Mouse (Mus musculus) liver, embryonic 12.5 days (tissue): Measurements from ENCODE around the gene Fgf14. TPM values are rescaled to one million over a fixed set of nuclear protein-coding genes. Genes with fewer than 3 reads are reported as not detected.

Experiments
- ATAC-seq: fragments of 200-750 bp; cut with Nextera tagmentation; 2 replicates; pipeline ENCODE4 v1.8.0; 2017; ENCODE audit warnings: moderate number of reproducible peaks, mild to moderate bottlenecking, moderate library complexity
- H3K27ac ChIP-seq: fragments of 300-500 bp; sonication (generic); 2 replicates; pipeline ENCODE4 v1.5.1; 2016; ENCODE audit warnings: mild to moderate bottlenecking
- H3K27me3 ChIP-seq: fragments of 300-500 bp; sonication (generic); replicated peaks from 2 replicates; pipeline ENCODE4 v1.6.1; 2016; ENCODE audit warnings: mild to moderate bottlenecking, moderate library complexity
- H3K36me3 ChIP-seq: fragments of 300-500 bp; sonication (generic); 2 replicates; pipeline ENCODE4 v1.6.1; 2016; ENCODE audit warnings: mild to moderate bottlenecking, moderate library complexity
- H3K4me1 ChIP-seq: fragments of 300-500 bp; sonication (generic); 2 replicates; pipeline ENCODE4 v1.6.1; 2016
- H3K4me2 ChIP-seq: fragments of 300-500 bp; sonication (generic); 2 replicates; pipeline ENCODE4 v1.6.1; 2016; ENCODE audit warnings: mild to moderate bottlenecking, moderate library complexity
- H3K4me3 ChIP-seq: fragments of 300-500 bp; sonication (generic); 2 replicates; pipeline ENCODE4 v1.5.1; 2016; ENCODE audit warnings: mild to moderate bottlenecking, moderate library complexity
- H3K9ac ChIP-seq: fragments of 300-500 bp; sonication (generic); 2 replicates; pipeline ENCODE4 v1.6.1; 2016; ENCODE audit warnings: mild to moderate bottlenecking, moderate library complexity
- H3K9me3 ChIP-seq: fragments of 300-500 bp; sonication (generic); replicated peaks from 2 replicates; pipeline ENCODE4 v1.6.1; 2016; ENCODE audit warnings: mild to moderate bottlenecking, moderate library complexity
- WGBS: fragments of 180-500 bp; shearing (Covaris S2); methylation state at CpG from one replicate; pipeline ENCODE4 v1.1.7; 2016; ENCODE audit not compliant: insufficient replicate concordance; 5-methylcytosine and 5-hydroxymethylcytosine counted together
- polyA plus RNA-seq: library from polyadenylated mRNA; unstranded; fragments of >200 nt; fragmentation: Nextera tagmentation; extraction: Ambion mirVana; gene quantifications from 2 replicates; pipeline ENCODE4 v1.2.1, GENCODE M21; 2016

The Fgf14 gene
- polyA plus RNA-seq, 1 experiment from 2014 or later: 0.06 TPM

DNA sequence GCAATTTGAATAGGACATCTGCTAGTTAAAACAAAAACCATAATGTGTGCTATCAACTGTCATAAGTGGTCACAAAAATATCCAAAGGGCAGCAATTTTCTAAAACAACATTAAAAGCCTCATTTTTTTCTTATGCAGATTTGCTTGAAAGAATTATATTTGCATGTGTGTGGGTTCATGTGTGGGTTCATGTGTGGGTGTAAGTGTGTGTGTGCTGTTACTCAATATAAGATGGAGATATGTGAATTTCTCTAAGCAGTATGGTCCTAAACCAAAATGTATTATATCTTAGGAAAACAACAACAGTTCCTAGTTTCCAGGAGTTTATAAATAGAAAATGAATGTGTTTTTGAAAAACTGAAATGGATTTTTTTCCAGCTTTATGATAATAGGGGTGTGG is 413.7 kb downstream of the Fgf14 start:
- Histone ChIP-seq H3K9ac (no peak overlapping the region), H3K4me3 (no peak overlapping the region), H3K27ac (no peak overlapping the region), H3K9me3 (no peaks in the 10 kb centered on the region), H3K4me2 (no peak overlapping the region), H3K27me3 (no peaks in the 10 kb centered on the region), H3K36me3 (no peaks in the 10 kb centered on the region), H3K4me1 (no peaks in the 10 kb centered on the region)
- no peak for ATAC-seq

DNA sequence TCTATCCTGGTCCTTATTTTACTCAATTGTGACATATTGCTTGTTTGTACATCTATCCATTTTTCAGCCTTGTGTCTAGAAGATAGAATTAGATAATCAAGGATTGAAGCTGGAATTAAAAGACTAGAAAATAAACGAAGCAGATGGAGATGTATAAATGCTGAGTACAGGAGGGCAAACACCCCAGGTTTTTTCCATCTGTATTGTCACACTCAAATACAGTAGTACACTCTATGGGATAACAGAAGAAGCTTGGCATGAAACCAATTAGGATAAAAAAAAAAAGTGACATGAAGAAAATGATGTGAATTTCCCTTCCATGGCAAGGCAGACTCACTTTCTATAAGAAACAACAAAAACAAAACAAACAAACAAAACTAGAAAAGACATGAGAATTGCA is 429.4 kb downstream of the Fgf14 start:
- Histone ChIP-seq H3K9ac (no peak overlapping the region), H3K9me3 (no peaks in the 10 kb centered on the region), H3K27ac (no peak overlapping the region), H3K4me1 (no peaks in the 10 kb centered on the region), H3K4me2 (no peak overlapping the region), H3K4me3 (no peak overlapping the region), H3K27me3 (no peaks in the 10 kb centered on the region), H3K36me3 (no peaks in the 10 kb centered on the region)
- no peak for ATAC-seq
- 34% methylated on average over 1 of the region's 1 CpGs for WGBS

DNA sequence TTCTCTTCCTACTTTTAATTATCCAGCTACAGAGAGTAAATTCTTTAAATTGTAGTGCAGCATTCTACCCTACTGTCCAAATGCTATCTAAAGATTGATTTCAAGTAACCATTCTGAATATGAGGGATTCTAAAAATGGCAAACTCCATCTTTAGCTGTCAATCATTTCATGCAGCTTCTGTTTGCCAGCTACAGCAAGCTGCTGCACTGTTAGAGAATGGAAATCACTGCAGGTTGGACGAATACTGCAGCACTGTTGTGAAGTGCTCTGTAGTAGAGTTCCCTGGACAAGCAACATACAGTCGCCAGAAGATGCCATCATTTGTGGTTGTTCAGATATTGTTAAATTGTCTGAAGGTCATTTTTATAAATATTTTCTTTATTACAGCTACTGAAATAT is 453.5 kb downstream of the Fgf14 start:
- Histone ChIP-seq H3K9me3 (no peaks in the 10 kb centered on the region), H3K9ac (no peak overlapping the region), H3K4me3 (no peak overlapping the region), H3K4me2 (no peak overlapping the region), H3K27me3 (no peaks in the 10 kb centered on the region), H3K36me3 (no peaks in the 10 kb centered on the region), H3K4me1 (no peaks in the 10 kb centered on the region), H3K27ac (no peak overlapping the region)
- WGBS: 39% methylated on average over 2 of the region's 2 CpGs
- no peak for ATAC-seq

DNA sequence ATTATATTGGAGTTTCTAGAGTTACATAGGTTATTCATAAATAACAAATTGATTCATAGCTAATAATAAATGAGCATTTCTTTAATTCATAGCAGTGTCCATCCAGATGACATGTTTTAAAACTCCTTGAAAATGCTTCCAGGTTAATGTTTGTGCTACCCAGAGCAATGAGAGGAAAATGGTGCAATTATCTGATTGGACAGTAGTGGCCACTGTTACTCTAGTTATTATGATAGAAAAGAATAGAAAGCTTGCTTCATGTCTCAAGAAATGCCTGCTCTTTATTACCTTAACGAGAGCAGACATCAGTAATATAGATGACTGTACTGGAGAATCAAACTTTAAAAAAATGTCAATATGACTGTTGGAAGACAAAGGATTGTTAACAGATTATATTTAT is 454.5 kb downstream of the Fgf14 start:
- ATAC-seq: no peak
- H3K4me1 ChIP-seq: no peaks in the 10 kb centered on the region
- no peak overlapping the region for H3K4me3 ChIP-seq
- no peak overlapping the region for H3K9ac ChIP-seq
- H3K27ac ChIP-seq: no peak overlapping the region
- no peaks in the 10 kb centered on the region for H3K36me3 ChIP-seq
- H3K4me2 ChIP-seq: no peak overlapping the region
- WGBS: 8% methylated on average over 1 of the region's 1 CpGs
- no peaks in the 10 kb centered on the region for H3K9me3 ChIP-seq
- no peaks in the 10 kb centered on the region for H3K27me3 ChIP-seq

DNA sequence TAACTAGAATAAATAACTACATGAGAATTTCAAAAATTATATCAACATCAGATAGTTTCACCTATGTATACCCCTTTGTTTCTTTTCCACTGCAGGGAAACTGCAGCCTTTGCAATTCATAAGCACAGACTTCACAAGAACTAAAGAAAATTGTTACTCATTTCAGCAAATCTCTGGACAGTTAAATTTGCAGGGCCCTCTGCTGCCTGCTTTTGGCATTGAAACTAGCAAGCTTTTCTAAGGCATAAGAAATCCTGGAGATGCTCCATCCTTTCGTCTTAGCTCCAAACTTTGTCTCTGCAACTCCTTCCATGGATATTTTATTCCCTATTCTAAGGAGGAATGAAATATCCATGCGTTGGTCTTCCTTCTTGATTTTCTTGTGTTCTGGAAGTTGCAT is 455.9 kb downstream of the Fgf14 start:
- ATAC-seq: no peak
- no peaks in the 10 kb centered on the region for H3K36me3 ChIP-seq
- H3K27ac ChIP-seq: no peak overlapping the region
- H3K9ac ChIP-seq: no peak overlapping the region
- no peak overlapping the region for H3K4me2 ChIP-seq
- no peaks in the 10 kb centered on the region for H3K9me3 ChIP-seq
- no peak overlapping the region for H3K4me3 ChIP-seq
- WGBS: 46% methylated on average over 2 of the region's 2 CpGs
- H3K4me1 ChIP-seq: no peaks in the 10 kb centered on the region
- H3K27me3 ChIP-seq: no peaks in the 10 kb centered on the region

DNA sequence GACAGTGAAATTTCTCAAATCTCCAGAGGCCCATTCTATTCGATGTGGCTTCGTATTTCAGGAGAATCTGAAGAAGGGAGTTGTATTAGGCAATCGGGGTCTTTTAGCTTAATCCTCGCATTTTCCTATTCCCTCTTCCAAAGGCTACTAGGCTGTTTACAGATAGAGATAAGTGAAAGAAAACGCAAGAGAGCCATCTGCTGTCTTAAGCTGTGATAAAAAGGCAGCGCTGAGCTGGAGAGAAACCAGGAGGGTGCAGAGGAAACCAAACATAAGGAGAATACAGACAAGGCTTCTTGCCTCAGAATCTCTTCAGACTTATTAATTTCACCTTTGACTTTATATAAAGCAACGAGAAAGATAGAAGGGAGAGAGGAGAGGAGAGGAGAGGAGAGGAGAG is 481.1 kb downstream of the Fgf14 start:
- Histone ChIP-seq H3K4me3 (no peak overlapping the region), H3K36me3 (no peaks in the 10 kb centered on the region), H3K9me3 (no peaks in the 10 kb centered on the region), H3K4me1 (no peaks in the 10 kb centered on the region), H3K27ac (no peak overlapping the region), H3K9ac (no peak overlapping the region), H3K4me2 (no peak overlapping the region), H3K27me3 (peaks cover 29% of the 10 kb centered on the region)
- ATAC-seq: no peak
- WGBS: 22% methylated on average over 7 of the region's 7 CpGs

DNA sequence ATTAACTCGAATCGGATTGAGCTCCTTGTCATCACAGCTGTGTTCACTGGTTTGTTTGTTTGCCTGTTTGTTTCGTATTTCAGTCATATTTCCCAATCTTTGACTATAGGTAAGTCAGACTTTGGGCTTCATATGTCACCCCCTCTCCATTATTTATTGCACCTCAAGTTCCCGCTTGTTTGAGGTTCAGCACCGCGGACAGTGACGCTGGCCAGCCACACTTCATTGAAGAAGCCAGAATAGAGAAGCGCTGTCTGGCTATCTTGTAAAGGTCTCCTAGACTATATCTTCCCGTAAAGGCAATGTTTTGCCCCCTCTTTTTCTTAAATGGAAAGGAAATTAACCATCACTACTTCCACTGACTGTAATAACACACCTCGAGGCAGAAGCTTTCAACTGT is 481.6 kb downstream of the Fgf14 start:
- Histone ChIP-seq H3K9me3 (no peaks in the 10 kb centered on the region), H3K9ac (no peak overlapping the region), H3K27me3 (peaks cover 29% of the 10 kb centered on the region), H3K4me2 (no peak overlapping the region), H3K4me3 (no peak overlapping the region), H3K27ac (no peak overlapping the region), H3K36me3 (no peaks in the 10 kb centered on the region), H3K4me1 (no peaks in the 10 kb centered on the region)
- WGBS: 24% methylated on average over 10 of the region's 10 CpGs
- ATAC-seq: no peak

DNA sequence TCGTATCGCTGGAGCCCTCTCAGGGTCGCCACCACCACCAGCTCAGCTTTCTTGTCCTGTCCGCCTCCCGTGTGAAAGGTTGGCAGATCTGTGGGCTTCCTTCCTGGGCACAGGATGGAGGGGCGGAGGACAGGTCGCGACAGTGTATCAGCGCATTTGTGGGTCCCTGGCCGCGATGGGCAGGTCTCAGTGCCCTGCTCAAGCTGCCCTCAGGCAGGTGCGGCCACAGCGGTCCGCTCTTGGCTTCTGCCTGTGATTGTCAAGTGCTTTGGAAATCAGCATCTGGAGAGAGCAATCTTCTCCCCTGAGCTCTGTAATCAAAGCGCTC is 484.1 kb downstream of the Fgf14 start:
- Histone ChIP-seq H3K9ac (no peak overlapping the region), H3K36me3 (no peaks in the 10 kb centered on the region), H3K9me3 (no peaks in the 10 kb centered on the region), H3K4me1 (no peaks in the 10 kb centered on the region), H3K4me2 (no peak overlapping the region), H3K4me3 (no peak overlapping the region), H3K27ac (no peak overlapping the region), H3K27me3 (peaks cover 29% of the 10 kb centered on the region)
- WGBS: 12% methylated on average over 15 of the region's 15 CpGs
- no peak for ATAC-seq

DNA sequence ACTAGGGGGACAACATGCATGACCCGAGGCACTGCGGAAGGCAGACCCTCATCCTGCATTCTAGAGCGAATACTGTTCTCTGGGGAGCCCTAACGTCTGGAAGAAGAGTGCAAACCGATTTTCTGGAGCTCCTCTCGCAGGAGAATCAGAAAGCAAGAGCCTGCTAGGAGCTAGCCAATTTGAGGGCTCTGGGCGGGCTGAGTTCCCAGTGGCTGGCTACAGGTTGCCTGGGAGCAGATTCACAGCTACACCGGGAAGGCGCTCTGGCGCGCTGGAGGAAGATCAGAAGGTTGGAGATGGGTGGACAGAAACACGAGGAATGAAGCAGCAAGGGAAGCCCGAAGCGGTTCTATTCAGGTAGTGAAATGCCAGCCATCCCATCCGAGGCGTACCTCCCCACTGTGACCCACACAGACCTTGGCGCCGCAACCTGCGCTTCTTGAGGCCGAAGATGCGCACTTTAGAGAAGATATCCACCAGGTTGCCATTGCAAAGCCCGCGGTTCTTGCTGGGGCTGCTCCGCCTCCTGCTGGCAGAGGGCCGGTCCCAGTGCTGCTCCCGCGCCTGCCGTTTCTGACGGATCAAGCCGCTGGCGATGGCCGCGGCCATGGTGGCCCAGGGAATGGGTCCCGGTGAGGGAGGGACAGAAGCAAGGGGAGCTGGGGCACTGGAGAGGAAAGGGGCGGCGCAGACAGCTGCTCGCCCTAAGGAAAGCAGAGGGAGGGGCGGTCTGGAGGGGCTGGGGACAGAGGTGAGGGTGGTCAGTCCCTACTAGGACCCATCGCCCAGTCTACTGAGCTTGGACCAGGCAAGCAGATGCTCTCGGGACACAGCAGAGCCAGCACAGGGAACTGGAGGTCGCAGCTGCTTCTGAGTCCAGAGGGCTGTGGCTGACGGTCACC is 484.8 kb downstream of the Fgf14 start:
- no peaks in the 10 kb centered on the region for H3K9me3 ChIP-seq
- H3K27ac ChIP-seq: no peak overlapping the region
- 4% methylated on average over 42 of the region's 42 CpGs for WGBS
- H3K4me1 ChIP-seq: no peaks in the 10 kb centered on the region
- H3K36me3 ChIP-seq: no peaks in the 10 kb centered on the region
- no peak overlapping the region for H3K4me3 ChIP-seq
- H3K27me3 ChIP-seq: peaks cover 29% of the 10 kb centered on the region
- H3K9ac ChIP-seq: no peak overlapping the region
- ATAC-seq: no peak
- peak overlapping the region; percentile 22; the same call in 1 of the 2 replicates for H3K4me2 ChIP-seq

DNA sequence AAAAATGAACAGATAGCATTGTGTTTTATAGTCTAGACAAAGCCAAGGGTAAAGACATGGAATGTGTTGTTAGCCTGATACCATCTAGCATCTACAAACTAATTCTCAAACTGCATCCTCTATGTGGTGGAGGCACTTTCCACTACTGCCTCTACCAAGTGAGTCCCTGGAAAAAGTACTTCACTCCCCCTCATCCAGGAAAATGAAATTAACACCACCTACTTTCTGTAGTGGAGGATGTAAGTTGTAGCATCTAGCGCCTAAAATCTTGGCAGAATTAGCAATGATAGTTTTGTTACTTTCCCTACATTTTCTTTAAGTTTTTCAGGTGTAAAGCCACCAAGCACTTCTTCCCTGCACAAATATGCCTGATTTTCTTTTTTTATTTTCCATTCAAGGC is 496.7 kb downstream of the Fgf14 start:
- Histone ChIP-seq H3K36me3 (no peaks in the 10 kb centered on the region), H3K27ac (no peak overlapping the region), H3K9ac (no peak overlapping the region), H3K4me2 (no peak overlapping the region), H3K4me3 (no peak overlapping the region), H3K27me3 (no peaks in the 10 kb centered on the region), H3K4me1 (no peaks in the 10 kb centered on the region), H3K9me3 (no peaks in the 10 kb centered on the region)
- WGBS: 48% methylated on average over 1 of the region's 1 CpGs
- ATAC-seq: no peak

DNA sequence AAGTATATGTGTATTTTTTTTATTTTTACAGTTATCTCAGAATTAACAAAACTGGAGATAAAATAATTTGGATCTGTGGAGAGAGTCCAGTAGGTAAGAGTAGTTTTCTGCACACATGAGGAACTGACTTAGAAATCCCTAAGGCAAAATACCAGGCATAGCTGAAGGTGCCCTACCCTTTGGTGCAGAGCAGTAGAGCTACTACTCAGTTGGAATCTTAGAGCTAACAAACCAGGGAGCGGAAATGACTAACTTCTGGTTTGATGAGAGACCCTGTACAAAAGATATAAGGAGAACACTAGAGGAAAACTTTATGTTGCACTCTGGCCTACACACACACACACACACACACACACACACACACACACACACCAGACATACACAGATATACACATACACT is 502.8 kb downstream of the Fgf14 start:
- Histone ChIP-seq H3K9me3 (no peaks in the 10 kb centered on the region), H3K4me2 (no peak overlapping the region), H3K4me3 (no peak overlapping the region), H3K27me3 (no peaks in the 10 kb centered on the region), H3K36me3 (no peaks in the 10 kb centered on the region), H3K4me1 (no peaks in the 10 kb centered on the region), H3K27ac (no peak overlapping the region), H3K9ac (no peak overlapping the region)
- WGBS: 50% methylated on average over 1 of the region's 1 CpGs
- ATAC-seq: no peak

DNA sequence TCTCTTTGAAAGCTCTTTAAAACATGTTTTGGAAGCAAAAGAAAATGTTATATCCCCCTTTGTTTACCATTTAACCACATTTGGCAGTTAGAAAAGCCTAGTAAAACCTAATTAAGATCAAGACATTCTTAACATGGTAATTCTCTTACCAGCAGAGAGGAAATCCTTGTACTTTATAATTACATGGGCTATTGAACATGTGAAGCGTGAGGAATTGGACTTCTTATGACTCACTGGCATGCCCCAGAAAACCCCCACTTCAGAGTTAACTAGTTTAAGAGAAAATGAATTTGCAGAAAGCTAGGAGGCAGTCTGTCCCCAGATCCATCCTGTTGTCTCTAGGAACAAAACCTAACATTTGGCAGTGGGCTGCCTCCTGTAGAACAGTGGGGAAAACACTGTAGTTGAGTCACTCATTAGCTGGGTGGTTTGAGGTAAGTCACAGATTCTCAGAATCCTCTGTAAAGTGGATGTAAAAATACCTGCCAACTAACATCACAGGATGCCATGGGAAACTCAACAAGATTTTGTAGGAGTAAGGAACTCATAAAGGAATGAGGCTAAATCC is 513.2 kb downstream of the Fgf14 start:
- H3K27me3 ChIP-seq: no peaks in the 10 kb centered on the region
- 50% methylated on average over 1 of the region's 1 CpGs for WGBS
- no peak for ATAC-seq
- H3K4me3 ChIP-seq: no peak overlapping the region
- no peak overlapping the region for H3K27ac ChIP-seq
- H3K9me3 ChIP-seq: no peaks in the 10 kb centered on the region
- H3K9ac ChIP-seq: no peak overlapping the region
- H3K4me2 ChIP-seq: no peak overlapping the region
- H3K36me3 ChIP-seq: no peaks in the 10 kb centered on the region
- H3K4me1 ChIP-seq: no peaks in the 10 kb centered on the region

DNA sequence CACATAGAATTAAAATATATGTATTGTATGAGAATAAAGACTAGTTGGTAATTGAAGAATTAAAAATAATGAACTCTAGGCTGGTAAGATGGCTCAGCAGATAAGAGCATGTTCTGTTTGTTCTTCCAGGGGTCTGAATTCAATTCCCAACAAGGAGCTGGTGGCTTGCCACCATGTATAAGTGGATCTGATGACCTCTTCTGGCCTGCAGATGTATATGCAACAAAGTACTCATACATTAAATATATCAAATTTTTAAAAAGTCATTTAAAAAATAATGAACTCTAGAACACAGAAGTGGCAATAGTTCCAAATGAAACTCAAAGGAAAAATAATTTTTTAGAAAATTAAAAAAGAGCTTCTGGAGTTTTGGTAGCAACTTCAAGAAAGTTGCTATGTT is 529.5 kb downstream of the Fgf14 start:
- Histone ChIP-seq H3K9me3 (no peaks in the 10 kb centered on the region), H3K27ac (no peak overlapping the region), H3K4me2 (no peak overlapping the region), H3K27me3 (no peaks in the 10 kb centered on the region), H3K4me3 (no peak overlapping the region), H3K4me1 (no peaks in the 10 kb centered on the region), H3K9ac (no peak overlapping the region), H3K36me3 (no peaks in the 10 kb centered on the region)
- ATAC-seq: no peak
